Mouse (Mus musculus) embryo, embryonic 10 days (tissue): ENCODE results near the gene Mrpl43.
A peak's percentile ranks its signal among the peaks of the same experiment; 100 is the strongest.
"Not testable (repeated sequence)": the region's sequence is repeated elsewhere in the genome, so short reads cannot be mapped to it uniquely, and the experiment has no call there.

Source experiments
- DNase-seq: peaks from one replicate; pipeline ENCODE4 v3.0.0-alpha.2; 2015; ENCODE audit warnings: low spot score

The Mrpl43 gene

GRCm38 (mm10) chr19:45005957-45006712, at the start of gene Mrpl43:
TSS of gene Mrpl43 (minus strand) at chr19:45006442.
- peak; percentile 93 for DNase-seq

GRCm38 (mm10) chr19:45054892-45055690, 48.8 kb upstream of the Mrpl43 start:
- DNase-seq, result no peak

- no peak for DNase-seq
Observed at GRCm38 (mm10) chr19:45053451-45053850, 47.2 kb upstream of the Mrpl43 start.

GRCm38 (mm10) chr19:45049523-45049922, 43.3 kb upstream of the Mrpl43 start:
- DNase-seq, result no peak

GRCm38 (mm10) chr19:45048644-45049365, 42.6 kb upstream of the Mrpl43 start:
- DNase-seq, result no peak

- no peak for DNase-seq
Observed at GRCm38 (mm10) chr19:45047935-45048643, 41.8 kb upstream of the Mrpl43 start.

- DNase-seq, result peak; percentile 78
Observed at GRCm38 (mm10) chr19:45047417-45047934, 41.2 kb upstream of the Mrpl43 start, which contains the start of gene Sfxn3. TSS of gene Sfxn3 (plus strand) at chr19:45047503.

- DNase-seq, result peak; percentile 78
Observed at GRCm38 (mm10) chr19:45046523-45047321, 40.5 kb upstream of the Mrpl43 start.

- DNase-seq, result no peak
Observed at GRCm38 (mm10) chr19:45045651-45046050, 39.4 kb upstream of the Mrpl43 start, which contains the start of gene Pdzd7. TSS of gene Pdzd7 (minus strand) at chr19:45045717.

GRCm38 (mm10) chr19:45045236-45045635, 39.0 kb upstream of the Mrpl43 start:
- no peak for DNase-seq

GRCm38 (mm10) chr19:45044389-45044927, 38.2 kb upstream of the Mrpl43 start:
- DNase-seq, result no peak

GRCm38 (mm10) chr19:45040214-45040613, 34.0 kb upstream of the Mrpl43 start:
- no peak for DNase-seq

- DNase-seq, result not testable (repeated sequence)
Observed at GRCm38 (mm10) chr19:45038198-45038597, 32.0 kb upstream of the Mrpl43 start.

GRCm38 (mm10) chr19:45036867-45037266, 30.6 kb upstream of the Mrpl43 start:
- peak; percentile 77 for DNase-seq

GRCm38 (mm10) chr19:45032570-45033332, 26.5 kb upstream of the Mrpl43 start:
- peak; percentile 50 for DNase-seq

- peak; percentile 88 for DNase-seq
Observed at GRCm38 (mm10) chr19:45031780-45032179, 25.5 kb upstream of the Mrpl43 start.

GRCm38 (mm10) chr19:45030746-45031693, 24.8 kb upstream of the Mrpl43 start:
- peak; percentile 95 for DNase-seq

- DNase-seq, result peak; percentile 75
Observed at GRCm38 (mm10) chr19:45030111-45030510, 23.9 kb upstream of the Mrpl43 start.
